Mouse (Mus musculus) fat pad, adult 2 months (tissue): ENCODE results near the gene Wnk3.
"Not testable (repeated sequence)": the region's sequence is repeated elsewhere in the genome, so short reads cannot be mapped to it uniquely, and the experiment has no call there.

ENCODE experiments used
- DNase-seq: peaks from one replicate; pipeline ENCODE4 v3.0.0-alpha.2; 2011; ENCODE audit warnings: low read depth, low spot score; ENCODE audit errors: extremely low read depth

Gene Wnk3

GRCm38 (mm10) chrX:151197778-151198177, at the start of gene Wnk3:
Gene Wnk3 (plus strand): TSS chrX:151198078.
- DNase-seq, result no peak

DNA sequence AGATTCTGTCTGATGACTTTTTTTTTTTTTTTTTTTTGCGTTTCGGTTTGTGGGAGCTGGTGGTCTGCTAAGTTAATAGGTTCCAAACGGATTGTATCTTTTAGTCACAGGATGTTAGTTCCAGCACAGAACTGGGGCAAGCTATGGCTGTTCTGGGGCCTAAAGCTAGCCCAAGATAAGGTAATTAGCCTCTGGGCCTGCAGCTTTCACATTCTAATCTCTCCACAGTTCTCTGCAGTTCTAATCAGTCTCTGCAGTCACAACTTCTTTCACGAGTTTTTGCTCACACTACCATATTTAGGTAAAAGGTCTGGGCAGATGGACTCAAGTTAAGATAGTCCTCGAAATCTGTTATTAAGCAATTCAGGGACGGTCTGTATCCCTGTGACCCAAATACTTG, 39.5 kb upstream of the Wnk3 start:
- DNase-seq, result no peak

GRCm38 (mm10) chrX:151168438-151169131, 29.3 kb upstream of the Wnk3 start:
- no peak for DNase-seq

GRCm38 (mm10) chrX:151169261-151169961, 28.5 kb upstream of the Wnk3 start:
- no peak for DNase-seq

- DNase-seq, result not testable (repeated sequence)
Observed at GRCm38 (mm10) chrX:151173134-151173533, 24.7 kb upstream of the Wnk3 start.

DNA sequence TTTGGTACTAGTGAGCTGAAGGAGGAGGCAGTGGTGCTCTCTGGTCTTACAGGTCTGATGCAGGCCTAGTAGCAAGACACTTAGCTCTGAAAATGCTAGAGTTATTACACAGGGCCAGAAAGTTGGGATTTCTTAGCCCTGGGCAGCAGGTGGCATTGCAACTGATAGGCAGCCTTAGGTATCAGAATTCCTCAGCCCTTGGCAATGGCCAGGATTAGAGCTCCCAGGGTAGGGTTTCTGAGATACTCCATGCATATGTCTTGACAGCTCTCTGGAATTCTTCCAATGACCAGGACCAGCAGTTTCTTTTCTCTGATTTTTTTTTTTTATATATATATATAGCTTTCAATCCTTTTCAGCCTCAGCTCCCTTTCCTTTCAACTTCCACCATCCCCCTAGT, 100.5 kb downstream of the Wnk3 start:
- no peak for DNase-seq

- no peak for DNase-seq
Observed at GRCm38 (mm10) chrX:151313732-151314131, 115.9 kb downstream of the Wnk3 start.

DNA sequence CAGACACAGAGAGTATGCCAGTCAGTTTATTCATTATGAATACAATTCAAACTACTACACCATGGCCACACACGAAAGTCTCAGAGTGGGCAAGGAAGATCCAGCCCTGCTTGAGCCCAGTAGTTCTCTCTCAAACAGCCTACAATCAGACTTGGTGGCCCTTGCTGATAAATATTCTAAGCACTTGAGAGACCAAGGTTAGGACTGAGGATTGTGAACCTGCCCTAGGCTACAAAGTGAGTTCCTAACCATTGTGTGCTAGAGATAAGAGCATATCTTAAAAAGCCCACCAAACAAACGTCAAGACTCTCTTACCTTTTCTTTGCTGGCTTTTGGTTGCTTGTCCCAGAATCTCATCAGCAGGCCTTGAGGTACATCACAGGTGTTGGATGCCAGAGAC, 135.7 kb downstream of the Wnk3 start:
- no peak for DNase-seq

DNA sequence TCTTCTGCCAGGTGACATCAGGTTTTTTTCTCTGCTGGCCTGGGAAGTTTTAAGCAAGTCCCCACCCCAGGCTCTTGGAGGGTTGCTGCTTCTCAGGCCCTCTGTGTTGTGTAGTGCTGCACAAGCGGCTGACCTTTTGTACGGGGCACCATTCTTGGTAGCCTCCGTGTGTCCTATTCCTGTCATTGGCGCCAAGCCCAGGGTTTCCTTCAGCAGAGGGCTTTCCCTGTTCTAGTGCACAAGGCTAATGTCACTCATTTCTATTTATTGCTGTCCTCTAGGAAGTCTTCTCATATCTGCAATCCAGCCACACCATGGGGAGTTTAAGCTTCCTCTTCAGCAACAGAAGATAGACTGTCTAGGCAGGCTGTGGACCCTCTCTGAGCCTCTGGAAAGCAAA, 139.9 kb downstream of the Wnk3 start:
- DNase-seq, result no peak

- no peak for DNase-seq
Observed at GRCm38 (mm10) chrX:151343761-151344500, 146.1 kb downstream of the Wnk3 start, which contains the start of gene Fam120c. Gene Fam120c (plus strand): TSS chrX:151344175.

- DNase-seq, result no peak
Observed at GRCm38 (mm10) chrX:151344501-151344984, 146.7 kb downstream of the Wnk3 start.

- DNase-seq, result no peak
Observed at GRCm38 (mm10) chrX:151345333-151346125, 147.7 kb downstream of the Wnk3 start.

GRCm38 (mm10) chrX:151347278-151347677, 149.4 kb downstream of the Wnk3 start:
- no peak for DNase-seq

DNA sequence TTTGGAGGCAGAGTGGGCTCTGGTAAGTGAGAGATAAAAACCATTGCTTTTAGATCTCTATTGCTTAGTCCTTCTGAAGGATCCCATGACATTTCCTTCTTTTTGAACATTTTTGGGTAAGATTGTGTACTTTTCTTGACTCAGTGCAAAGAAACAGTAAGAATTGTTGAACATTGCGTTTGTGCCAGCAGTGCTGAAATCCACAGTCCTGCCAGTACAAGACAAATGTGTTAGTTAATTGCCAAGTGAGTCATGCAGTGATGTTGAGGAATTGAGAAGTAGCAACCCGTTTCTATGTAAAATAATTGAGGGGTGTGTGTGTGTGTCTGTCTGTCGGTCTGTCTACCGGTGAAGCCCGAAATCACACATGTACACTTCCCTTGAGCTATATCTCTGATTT, 151.4 kb downstream of the Wnk3 start:
- DNase-seq, result no peak
